Mouse (Mus musculus): ENCODE measurements around the gene Tmem260. TPM values are rescaled to one million over a fixed set of nuclear protein-coding genes. Genes with fewer than 3 reads are reported as not detected.

The Tmem260 gene
- polyA plus RNA-seq, 1 experiment from 2014 or later = 21.6 TPM

GRCm38 (mm10) chr14:48431978-48432377, 13.9 kb upstream of the Tmem260 start:
- no peak for DNase-seq (ENCODE audit: low spot score)
- no peak overlapping the region for H3K27ac ChIP-seq (ENCODE audit: low read depth)
- no peak overlapping the region for H3K4me2 ChIP-seq (ENCODE audit: low read length)
- no peak for ATAC-seq (replicated peaks; ENCODE audit: low FRiP score, low TSS enrichment, low read depth)
- 89% methylated on average over 2 of the region's 2 CpGs for WGBS
- H3K4me1 ChIP-seq (replicated peaks; ENCODE audit: control insufficient read depth, insufficient read depth, low read length) = no peaks in the 10 kb centered on the region
- no peaks in the 10 kb centered on the region for H3K27me3 ChIP-seq (replicated peaks; ENCODE audit: control insufficient read depth, insufficient read depth, low read length)
- no peak overlapping the region for H3K9ac ChIP-seq (ENCODE audit: low read length)
- no peaks in the 10 kb centered on the region for H3K9me3 ChIP-seq (ENCODE audit: control insufficient read depth, low read length)
- H3K36me3 ChIP-seq (ENCODE audit: control insufficient read depth, insufficient read depth, low read length) = no peaks in the 10 kb centered on the region
- H3K4me3 ChIP-seq (ENCODE audit: low read depth, low read length) = no peak overlapping the region

DNA sequence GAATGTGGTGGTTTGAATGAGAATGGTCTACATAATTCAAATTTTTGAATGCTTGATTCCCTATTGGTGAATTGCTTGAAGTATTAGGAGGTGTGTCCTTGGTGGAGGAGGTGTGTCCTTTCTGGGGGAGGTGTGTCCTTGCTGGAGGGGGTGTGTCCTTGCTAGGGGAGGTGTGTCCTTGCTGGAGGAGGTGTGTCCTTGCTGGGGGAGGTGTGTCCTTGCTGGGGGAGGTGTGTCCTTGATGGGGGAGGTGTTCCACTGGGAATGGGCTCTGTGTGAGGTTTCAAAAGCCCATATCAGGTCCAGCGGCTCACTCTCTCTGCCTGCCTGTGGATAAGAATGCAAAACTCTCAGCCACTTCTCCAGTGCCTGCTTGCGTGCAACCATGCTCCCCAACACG, 2.1 kb upstream of the Tmem260 start:
- no peak for ATAC-seq (replicated peaks; ENCODE audit: low FRiP score, low TSS enrichment, low read depth)
- Histone ChIP-seq H3K27ac (ENCODE audit: low read depth) (no peak overlapping the region), H3K4me2 (ENCODE audit: low read length) (no peak overlapping the region), H3K9me3 (ENCODE audit: control insufficient read depth, low read length) (no peaks in the 10 kb centered on the region), H3K4me3 (ENCODE audit: low read depth, low read length) (no peak overlapping the region), H3K27me3 (replicated peaks; ENCODE audit: control insufficient read depth, insufficient read depth, low read length) (no peaks in the 10 kb centered on the region), H3K9ac (ENCODE audit: low read length) (no peak overlapping the region), H3K36me3 (ENCODE audit: control insufficient read depth, insufficient read depth, low read length) (no peaks in the 10 kb centered on the region), H3K4me1 (replicated peaks; ENCODE audit: control insufficient read depth, insufficient read depth, low read length) (peaks cover 7% of the 10 kb centered on the region)
- 54% methylated on average over 3 of the region's 3 CpGs for WGBS
- DNase-seq (ENCODE audit: low spot score) = no peak

- ATAC-seq (replicated peaks; ENCODE audit: low FRiP score, low TSS enrichment, low read depth) (no peak), DNase-seq (ENCODE audit: low spot score) (no peak)
- H3K9ac ChIP-seq (ENCODE audit: low read length) = no peak overlapping the region
- no peak overlapping the region for H3K27ac ChIP-seq (ENCODE audit: low read depth)
- H3K36me3 ChIP-seq (ENCODE audit: control insufficient read depth, insufficient read depth, low read length) = peaks cover 18% of the 10 kb centered on the region
- H3K4me1 ChIP-seq (replicated peaks; ENCODE audit: control insufficient read depth, insufficient read depth, low read length) = peaks cover 7% of the 10 kb centered on the region
- 77% methylated on average over 18 of the region's 18 CpGs for WGBS
- no peak overlapping the region for H3K4me2 ChIP-seq (ENCODE audit: low read length)
- no peaks in the 10 kb centered on the region for H3K27me3 ChIP-seq (replicated peaks; ENCODE audit: control insufficient read depth, insufficient read depth, low read length)
- H3K4me3 ChIP-seq (ENCODE audit: low read depth, low read length) = no peak overlapping the region
- no peaks in the 10 kb centered on the region for H3K9me3 ChIP-seq (ENCODE audit: control insufficient read depth, low read length)
These were observed 6.1 kb downstream of the Tmem260 start for GRCm38 (mm10) chr14:48451966-48452407.

DNA sequence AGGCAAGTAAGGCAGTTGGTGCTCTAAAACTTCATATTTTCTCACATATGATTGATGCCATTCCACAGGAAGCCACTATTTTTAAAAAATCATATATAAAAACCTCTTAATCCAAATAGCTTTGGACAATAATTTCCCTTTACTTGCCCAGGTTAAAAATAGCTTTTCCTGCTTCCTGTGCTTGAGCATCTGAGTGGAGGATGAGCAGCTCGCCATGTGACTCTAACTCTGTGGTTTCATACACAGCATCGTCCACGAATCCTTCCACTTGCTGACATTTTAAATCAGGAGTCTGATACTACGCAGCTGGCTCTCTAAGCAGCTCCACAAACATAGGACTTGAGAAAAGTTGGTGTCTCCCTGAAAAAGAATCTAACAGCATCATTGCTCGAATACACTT, 7.5 kb downstream of the Tmem260 start:
- no peaks in the 10 kb centered on the region for H3K9me3 ChIP-seq (ENCODE audit: control insufficient read depth, low read length)
- no peak overlapping the region for H3K4me3 ChIP-seq (ENCODE audit: low read depth, low read length)
- no peaks in the 10 kb centered on the region for H3K27me3 ChIP-seq (replicated peaks; ENCODE audit: control insufficient read depth, insufficient read depth, low read length)
- WGBS = 71% methylated on average over 5 of the region's 5 CpGs
- DNase-seq (ENCODE audit: low spot score) (no peak), ATAC-seq (replicated peaks; ENCODE audit: low FRiP score, low TSS enrichment, low read depth) (no peak)
- no peak overlapping the region for H3K9ac ChIP-seq (ENCODE audit: low read length)
- H3K27ac ChIP-seq (ENCODE audit: low read depth) = peak overlapping the region; percentile 27; the same call in 1 of the 2 replicates
- H3K4me2 ChIP-seq (ENCODE audit: low read length) = no peak overlapping the region
- peaks cover 20% of the 10 kb centered on the region for H3K36me3 ChIP-seq (ENCODE audit: control insufficient read depth, insufficient read depth, low read length)
- H3K4me1 ChIP-seq (replicated peaks; ENCODE audit: control insufficient read depth, insufficient read depth, low read length) = no peaks in the 10 kb centered on the region

DNA sequence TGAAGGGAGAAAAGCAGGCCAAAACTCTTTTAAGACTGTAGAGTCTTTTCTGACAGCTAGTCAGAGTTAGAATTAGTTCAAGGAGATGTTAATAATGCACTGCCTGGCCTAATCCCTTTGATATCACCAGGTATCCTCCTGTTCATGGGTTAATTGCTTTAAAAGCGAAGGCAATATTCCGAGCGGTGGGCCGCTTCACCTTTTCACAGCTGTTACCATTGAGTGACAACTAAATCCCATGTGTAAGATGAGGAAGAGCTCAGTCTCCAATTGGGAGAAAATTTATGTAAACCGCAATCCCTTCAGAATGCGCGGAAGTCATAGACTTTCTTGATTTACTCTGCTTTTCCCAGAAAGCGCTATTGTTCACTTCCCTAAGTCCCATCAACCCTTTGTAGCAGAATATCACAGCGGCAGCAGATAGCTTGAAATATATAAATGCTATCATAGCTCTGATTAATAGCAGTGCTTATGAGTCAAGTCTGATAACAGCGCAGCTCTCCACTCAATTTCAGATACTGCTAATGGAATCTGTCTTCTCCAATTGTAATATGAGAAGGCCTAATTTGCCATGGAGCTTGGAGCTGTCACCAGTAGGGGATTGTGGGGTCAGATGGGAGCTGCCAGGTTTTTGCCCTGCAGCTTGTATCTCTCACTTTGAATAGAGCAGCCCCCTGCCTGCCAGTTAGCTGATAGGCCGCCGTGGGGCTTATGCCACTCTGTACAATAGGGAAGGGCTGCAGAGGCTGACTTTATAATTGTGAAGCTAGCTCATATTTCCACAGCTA, 10.6 kb downstream of the Tmem260 start:
- H3K4me3 ChIP-seq (ENCODE audit: low read depth, low read length) = no peak overlapping the region
- no peaks in the 10 kb centered on the region for H3K9me3 ChIP-seq (ENCODE audit: control insufficient read depth, low read length)
- peaks cover 20% of the 10 kb centered on the region for H3K36me3 ChIP-seq (ENCODE audit: control insufficient read depth, insufficient read depth, low read length)
- WGBS = 79% methylated on average over 12 of the region's 12 CpGs
- ATAC-seq (replicated peaks; ENCODE audit: low FRiP score, low TSS enrichment, low read depth) (no peak), DNase-seq (ENCODE audit: low spot score) (no peak)
- H3K27me3 ChIP-seq (replicated peaks; ENCODE audit: control insufficient read depth, insufficient read depth, low read length) = no peaks in the 10 kb centered on the region
- H3K27ac ChIP-seq (ENCODE audit: low read depth) = no peak overlapping the region
- H3K4me2 ChIP-seq (ENCODE audit: low read length) = no peak overlapping the region
- no peak overlapping the region for H3K9ac ChIP-seq (ENCODE audit: low read length)
- no peaks in the 10 kb centered on the region for H3K4me1 ChIP-seq (replicated peaks; ENCODE audit: control insufficient read depth, insufficient read depth, low read length)

- no peak overlapping the region for H3K4me3 ChIP-seq (ENCODE audit: low read depth, low read length)
- no peaks in the 10 kb centered on the region for H3K9me3 ChIP-seq (ENCODE audit: control insufficient read depth, low read length)
- 0 out of 2 replicates have a peak, but pooled peaks cover 13% of the 10 kb centered on the region for H3K36me3 ChIP-seq (ENCODE audit: control insufficient read depth, insufficient read depth, low read length)
- H3K27me3 ChIP-seq (replicated peaks; ENCODE audit: control insufficient read depth, insufficient read depth, low read length) = no peaks in the 10 kb centered on the region
- WGBS = 90% methylated on average over 16 of the region's 16 CpGs
- H3K9ac ChIP-seq (ENCODE audit: low read length) = no peak overlapping the region
- no peak overlapping the region for H3K27ac ChIP-seq (ENCODE audit: low read depth)
- H3K4me1 ChIP-seq (replicated peaks; ENCODE audit: control insufficient read depth, insufficient read depth, low read length) = no peaks in the 10 kb centered on the region
- DNase-seq (ENCODE audit: low spot score) (no peak), ATAC-seq (replicated peaks; ENCODE audit: low FRiP score, low TSS enrichment, low read depth) (no peak)
- no peak overlapping the region for H3K4me2 ChIP-seq (ENCODE audit: low read length)
These were observed 11.5 kb downstream of the Tmem260 start for GRCm38 (mm10) chr14:48457288-48457938.

GRCm38 (mm10) chr14:48458901-48459300, 13.0 kb downstream of the Tmem260 start:
- Histone ChIP-seq H3K36me3 (ENCODE audit: control insufficient read depth, insufficient read depth, low read length) (0 out of 2 replicates have a peak, but pooled peaks cover 8% of the 10 kb centered on the region), H3K4me3 (ENCODE audit: low read depth, low read length) (no peak overlapping the region), H3K4me1 (replicated peaks; ENCODE audit: control insufficient read depth, insufficient read depth, low read length) (no peaks in the 10 kb centered on the region), H3K4me2 (ENCODE audit: low read length) (no peak overlapping the region), H3K9ac (ENCODE audit: low read length) (no peak overlapping the region), H3K27me3 (replicated peaks; ENCODE audit: control insufficient read depth, insufficient read depth, low read length) (no peaks in the 10 kb centered on the region), H3K9me3 (ENCODE audit: control insufficient read depth, low read length) (no peaks in the 10 kb centered on the region), H3K27ac (ENCODE audit: low read depth) (no peak overlapping the region)
- WGBS = 91% methylated on average over 9 of the region's 9 CpGs
- DNase-seq (ENCODE audit: low spot score) (no peak), ATAC-seq (replicated peaks; ENCODE audit: low FRiP score, low TSS enrichment, low read depth) (no peak)

DNA sequence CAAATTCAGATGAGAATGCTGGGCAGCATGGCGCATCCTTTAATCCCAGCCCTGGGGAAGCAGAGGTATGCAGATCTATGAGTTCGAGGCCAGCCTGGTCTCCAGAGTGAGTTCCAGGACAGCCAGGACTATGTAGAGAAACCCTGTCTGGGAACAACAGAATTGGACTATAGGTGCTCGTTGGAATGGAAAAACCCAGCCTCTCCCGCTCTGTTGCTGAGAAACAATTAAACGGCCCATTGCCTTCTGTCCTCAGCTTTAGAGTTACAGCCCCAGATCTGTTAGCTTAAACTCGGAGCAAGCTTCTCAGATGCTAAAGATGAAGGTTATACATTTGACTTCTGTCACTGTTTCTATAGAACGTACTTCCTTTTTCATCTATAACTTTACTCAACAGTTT, 22.4 kb downstream of the Tmem260 start:
- Histone ChIP-seq H3K9me3 (ENCODE audit: control insufficient read depth, low read length) (no peaks in the 10 kb centered on the region), H3K36me3 (ENCODE audit: control insufficient read depth, insufficient read depth, low read length) (0 out of 2 replicates have a peak, but pooled peaks cover 9% of the 10 kb centered on the region), H3K27me3 (replicated peaks; ENCODE audit: control insufficient read depth, insufficient read depth, low read length) (no peaks in the 10 kb centered on the region), H3K9ac (ENCODE audit: low read length) (no peak overlapping the region), H3K4me2 (ENCODE audit: low read length) (no peak overlapping the region), H3K4me1 (replicated peaks; ENCODE audit: control insufficient read depth, insufficient read depth, low read length) (no peaks in the 10 kb centered on the region), H3K4me3 (ENCODE audit: low read depth, low read length) (no peak overlapping the region), H3K27ac (ENCODE audit: low read depth) (no peak overlapping the region)
- 88% methylated on average over 7 of the region's 7 CpGs for WGBS
- ATAC-seq (replicated peaks; ENCODE audit: low FRiP score, low TSS enrichment, low read depth) (no peak), DNase-seq (ENCODE audit: low spot score) (no peak)
